Mouse (Mus musculus): ENCODE measurements around the gene Scd1. TPM values are rescaled to one million over a fixed set of nuclear protein-coding genes. Genes with fewer than 3 reads are reported as not detected.

Gene Scd1
- polyA plus RNA-seq, 2 experiments, result 6.8 to 19.5 TPM

DNA sequence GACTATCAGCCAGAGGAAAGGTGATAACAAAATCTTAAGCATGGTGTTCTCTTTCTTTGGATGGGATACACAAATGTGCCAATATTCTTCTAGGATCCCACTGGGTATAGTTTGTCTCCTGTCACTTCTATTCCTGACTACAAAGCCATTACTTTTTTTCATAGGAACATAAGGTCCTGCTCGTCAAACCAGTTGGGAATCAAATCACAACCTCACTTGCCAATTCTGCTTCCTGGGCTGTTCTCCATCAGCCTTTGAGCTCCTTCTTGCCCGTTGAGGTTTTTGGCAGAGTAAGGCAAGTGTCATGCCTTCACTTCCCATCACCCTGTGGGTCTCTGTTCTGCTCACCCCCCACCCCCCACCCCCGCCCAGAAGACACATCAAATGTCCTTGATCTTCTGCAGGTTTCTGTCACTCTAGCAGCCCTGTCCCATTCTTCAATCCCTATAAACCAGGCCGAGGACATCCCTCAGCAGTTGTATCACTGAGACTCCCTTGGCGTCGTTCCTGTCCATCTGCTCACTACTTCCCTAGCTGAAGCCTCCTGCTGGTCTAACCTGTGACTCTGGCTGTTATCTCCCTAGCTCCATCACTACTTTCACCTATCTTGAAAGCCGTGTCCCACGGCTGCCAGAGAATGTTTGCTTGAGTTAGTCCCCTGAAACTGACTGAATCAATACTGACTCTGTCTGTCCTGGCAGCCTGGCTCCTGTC, 7.0 kb downstream of the Scd1 start:
- H3K36me3 ChIP-seq (ENCODE audit: control insufficient read depth, insufficient read depth, low read length), result peaks cover 47% of the 10 kb centered on the region

GRCm38 (mm10) chr19:44400076-44400475, 7.6 kb downstream of the Scd1 start:
- no peak for TF ChIP-seq POLR2A (IDR thresholded peaks at IDR 0.05; ENCODE audit: borderline replicate concordance, extremely low read depth, insufficient read depth, insufficient read length)
- WGBS, result 94% methylated on average over 18 of the region's 18 CpGs
- no peak for ATAC-seq (ENCODE audit: low FRiP score, low read depth)
- Histone ChIP-seq H3K9me3 (ENCODE audit: control insufficient read depth, low read length) (no peaks in the 10 kb centered on the region), H3K4me3 (replicated peaks; ENCODE audit: low read length) (no peak overlapping the region), H3K27me3 (ENCODE audit: control insufficient read depth, insufficient read depth, low read length) (no peaks in the 10 kb centered on the region), H3K27ac (replicated peaks; ENCODE audit: low read depth, low read length) (no peak overlapping the region), H3K4me2 (replicated peaks; ENCODE audit: low read depth, low read length, severe bottlenecking) (no peak overlapping the region), H3K36me3 (ENCODE audit: control insufficient read depth, insufficient read depth, low read length) (peaks cover 47% of the 10 kb centered on the region), H3K4me1 (ENCODE audit: control insufficient read depth, insufficient read depth, low read length) (no peaks in the 10 kb centered on the region), H3K9ac (ENCODE audit: low read depth, low read length, severe bottlenecking) (no peak overlapping the region)
- no peak for DNase-seq (ENCODE audit: low spot score)

More for the DNA sequence above, 7.0 kb downstream of the Scd1 start:
- Histone ChIP-seq H3K4me1 (ENCODE audit: control insufficient read depth, insufficient read depth, low read length) (no peaks in the 10 kb centered on the region), H3K4me3 (replicated peaks; ENCODE audit: low read length) (no peak overlapping the region), H3K9ac (ENCODE audit: low read depth, low read length, severe bottlenecking) (no peak overlapping the region), H3K27ac (replicated peaks; ENCODE audit: low read depth, low read length) (no peak overlapping the region), H3K27me3 (ENCODE audit: control insufficient read depth, insufficient read depth, low read length) (no peaks in the 10 kb centered on the region), H3K9me3 (ENCODE audit: control insufficient read depth, low read length) (no peaks in the 10 kb centered on the region), H3K4me2 (replicated peaks; ENCODE audit: low read depth, low read length, severe bottlenecking) (no peak overlapping the region)
- no peak for DNase-seq (ENCODE audit: low spot score)
- no peak for ATAC-seq (ENCODE audit: low FRiP score, low read depth)
- 90% methylated on average over 8 of the region's 8 CpGs for WGBS
- no peak for TF ChIP-seq POLR2A (IDR thresholded peaks at IDR 0.05; ENCODE audit: borderline replicate concordance, extremely low read depth, insufficient read depth, insufficient read length)

DNA sequence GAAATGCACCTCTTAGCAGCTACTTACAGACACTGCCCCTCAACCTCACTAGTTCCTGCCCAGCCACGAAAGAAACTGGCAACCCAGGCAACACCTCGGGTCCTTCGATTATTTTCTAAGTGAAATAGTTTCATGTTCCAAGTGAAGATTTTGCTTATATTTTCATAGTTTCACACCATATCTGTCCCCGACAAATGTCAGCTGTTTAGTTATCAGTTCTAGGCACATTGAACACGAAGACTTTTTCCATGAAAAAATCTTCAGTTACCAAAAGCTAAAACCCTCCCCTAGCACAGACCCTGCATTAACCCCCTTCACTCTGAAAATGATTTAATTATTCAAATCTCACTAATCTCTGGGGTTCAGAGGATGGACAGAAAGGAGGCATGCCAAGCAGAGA, 10.9 kb downstream of the Scd1 start:
- Histone ChIP-seq H3K4me2 (replicated peaks; ENCODE audit: low read depth, low read length, severe bottlenecking) (no peak overlapping the region), H3K9ac (ENCODE audit: low read depth, low read length, severe bottlenecking) (no peak overlapping the region), H3K4me3 (replicated peaks; ENCODE audit: low read length) (no peak overlapping the region), H3K27ac (replicated peaks; ENCODE audit: low read depth, low read length) (no peak overlapping the region), H3K36me3 (ENCODE audit: control insufficient read depth, insufficient read depth, low read length) (peaks cover 32% of the 10 kb centered on the region), H3K4me1 (ENCODE audit: control insufficient read depth, insufficient read depth, low read length) (no peaks in the 10 kb centered on the region), H3K27me3 (ENCODE audit: control insufficient read depth, insufficient read depth, low read length) (no peaks in the 10 kb centered on the region), H3K9me3 (ENCODE audit: control insufficient read depth, low read length) (no peaks in the 10 kb centered on the region)
- no peak for ATAC-seq (ENCODE audit: low FRiP score, low read depth)
- WGBS, result 88% methylated on average over 5 of the region's 5 CpGs
- no peak for DNase-seq (ENCODE audit: low spot score)
- no peak for TF ChIP-seq POLR2A (IDR thresholded peaks at IDR 0.05; ENCODE audit: borderline replicate concordance, extremely low read depth, insufficient read depth, insufficient read length)

DNA sequence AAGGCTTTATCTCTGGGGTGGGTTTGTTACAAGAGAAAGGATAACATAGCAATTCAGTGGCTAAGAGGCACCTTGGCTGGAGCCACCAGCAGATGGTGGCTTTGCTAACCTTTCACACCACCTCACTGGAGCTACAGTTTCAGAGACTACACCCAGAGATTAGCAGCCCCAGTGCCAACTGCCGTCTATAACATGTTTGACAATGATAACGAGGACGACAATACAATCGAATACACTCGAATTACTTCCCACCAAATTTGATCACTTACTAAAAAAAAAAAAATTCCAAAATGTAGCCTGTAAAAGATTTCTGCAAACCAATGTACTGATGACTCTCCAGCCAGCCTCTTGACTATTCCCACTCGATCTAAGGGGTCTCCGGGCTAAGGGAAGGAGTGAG, 12.7 kb downstream of the Scd1 start:
- no peak for ATAC-seq (ENCODE audit: low FRiP score, low read depth)
- H3K27me3 ChIP-seq (ENCODE audit: control insufficient read depth, insufficient read depth, low read length), result no peaks in the 10 kb centered on the region
- DNase-seq (ENCODE audit: low spot score), result no peak
- no peak overlapping the region for H3K4me3 ChIP-seq (replicated peaks; ENCODE audit: low read length)
- no peak overlapping the region for H3K9ac ChIP-seq (ENCODE audit: low read depth, low read length, severe bottlenecking)
- peaks cover 25% of the 10 kb centered on the region for H3K36me3 ChIP-seq (ENCODE audit: control insufficient read depth, insufficient read depth, low read length)
- H3K27ac ChIP-seq (replicated peaks; ENCODE audit: low read depth, low read length), result no peak overlapping the region
- H3K4me1 ChIP-seq (ENCODE audit: control insufficient read depth, insufficient read depth, low read length), result no peaks in the 10 kb centered on the region
- no peak for TF ChIP-seq POLR2A (IDR thresholded peaks at IDR 0.05; ENCODE audit: borderline replicate concordance, extremely low read depth, insufficient read depth, insufficient read length)
- WGBS, result 82% methylated on average over 7 of the region's 7 CpGs
- H3K4me2 ChIP-seq (replicated peaks; ENCODE audit: low read depth, low read length, severe bottlenecking), result no peak overlapping the region
- no peaks in the 10 kb centered on the region for H3K9me3 ChIP-seq (ENCODE audit: control insufficient read depth, low read length)

DNA sequence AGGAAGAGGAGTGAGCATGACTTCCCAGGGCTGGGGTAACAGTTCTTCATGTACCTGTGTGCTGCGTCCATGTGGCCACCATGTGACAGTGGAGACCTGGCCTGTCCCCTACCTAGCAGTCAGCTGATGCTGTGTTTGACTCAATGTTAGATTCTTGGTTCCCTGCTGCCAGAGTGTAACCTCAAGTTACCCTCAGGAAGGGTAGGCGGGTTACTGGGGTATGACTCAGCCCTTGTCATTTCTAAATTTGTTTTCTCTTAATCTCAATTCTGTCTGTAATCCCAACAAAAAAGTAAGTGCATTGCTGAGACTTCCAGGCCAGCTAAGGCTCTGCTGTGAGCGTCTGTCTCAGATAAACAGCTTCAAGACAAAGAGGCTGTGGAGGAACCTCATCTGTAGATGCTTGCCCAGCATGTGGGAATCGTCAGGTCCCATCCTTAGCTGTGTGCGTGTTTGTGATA, 13.7 kb downstream of the Scd1 start:
- Histone ChIP-seq H3K27me3 (ENCODE audit: control insufficient read depth, insufficient read depth, low read length) (no peaks in the 10 kb centered on the region), H3K4me3 (replicated peaks; ENCODE audit: low read length) (no peak overlapping the region), H3K9ac (ENCODE audit: low read depth, low read length, severe bottlenecking) (no peak overlapping the region), H3K9me3 (ENCODE audit: control insufficient read depth, low read length) (no peaks in the 10 kb centered on the region), H3K27ac (replicated peaks; ENCODE audit: low read depth, low read length) (no peak overlapping the region), H3K4me1 (ENCODE audit: control insufficient read depth, insufficient read depth, low read length) (peaks cover 8% of the 10 kb centered on the region), H3K36me3 (ENCODE audit: control insufficient read depth, insufficient read depth, low read length) (peaks cover 16% of the 10 kb centered on the region; the same call in 1 of the 2 replicates), H3K4me2 (replicated peaks; ENCODE audit: low read depth, low read length, severe bottlenecking) (no peak overlapping the region)
- no peak for DNase-seq (ENCODE audit: low spot score)
- no peak for ATAC-seq (ENCODE audit: low FRiP score, low read depth)
- TF ChIP-seq POLR2A (IDR thresholded peaks at IDR 0.05; ENCODE audit: borderline replicate concordance, extremely low read depth, insufficient read depth, insufficient read length), result no peak
- WGBS, result 80% methylated on average over 5 of the region's 5 CpGs

All from limb, embryonic 14.5 days (tissue).